Mouse (Mus musculus): ENCODE data around the gene Cdcp2.

- TF ChIP-seq CTCF (IDR thresholded peaks at IDR 0.05; ENCODE audit: borderline replicate concordance, insufficient read depth, low read depth, low read length) (no peak), POLR2A (IDR thresholded peaks at IDR 0.05; ENCODE audit: borderline replicate concordance, insufficient read depth, low read length) (no peak)
These were observed 17.0 kb upstream of the Cdcp2 start for GRCm38 (mm10) chr4:107079716-107080115.
